Mouse (Mus musculus) heart, embryonic 10.5 days (tissue): ENCODE results near the gene Cd40. TPM values are rescaled to one million over a fixed set of nuclear protein-coding genes. Genes with fewer than 3 reads are reported as not detected.

Experiments used
- polyA plus RNA-seq: library from polyadenylated mRNA; unstranded; fragments of >200 nt; fragmentation: Nextera tagmentation; extraction: Ambion mirVana; gene quantifications from 2 replicates; pipeline ENCODE4 v1.2.1, GENCODE M21; 2016

Gene Cd40
- polyA plus RNA-seq, 1 experiment from 2014 or later, result 11.9 TPM

Other genes starting within 250 kb of the Cd40 start
- gene Zswim1, start 232.9 kb upstream of the Cd40 start, polyA plus RNA-seq, result 13.7 and 14.3 TPM in 2 replicates
- gene Spata25, start 227.1 kb upstream of the Cd40 start, polyA plus RNA-seq, result 0.38 TPM in 1 of 2 replicates, not detected in the other
- gene Ctsa, start 222.8 kb upstream of the Cd40 start, polyA plus RNA-seq, result 138 and 149 TPM in 2 replicates
- gene Neurl2, start 222.2 kb upstream of the Cd40 start, polyA plus RNA-seq, result 28.2 and 55.0 TPM in 2 replicates
- 8.1 and 12.6 TPM in 2 replicates for gene Pltp, start 197.9 kb upstream of the Cd40 start, polyA plus RNA-seq
- 57.9 and 61.5 TPM in 2 replicates for gene Pcif1, start 176.3 kb upstream of the Cd40 start, polyA plus RNA-seq
- gene Zfp335, start 143.9 kb upstream of the Cd40 start, polyA plus RNA-seq, result 12.6 and 13.5 TPM in 2 replicates
- 0.53 and 1.1 TPM in 2 replicates for gene Mmp9, start 114.8 kb upstream of the Cd40 start, polyA plus RNA-seq
- gene Slc12a5, start 94.8 kb upstream of the Cd40 start, polyA plus RNA-seq, result 0.74 and 0.92 TPM in 2 replicates
- gene Ncoa5, start 20.8 kb upstream of the Cd40 start, polyA plus RNA-seq, result 52.8 and 64.2 TPM in 2 replicates
- not detected in 2 replicates for gene 1700025C18Rik, start 35.1 kb downstream of the Cd40 start, polyA plus RNA-seq
- gene Cdh22, start 179.2 kb downstream of the Cd40 start, polyA plus RNA-seq, result 0.04 and 0.12 TPM in 2 replicates
- gene Slc35c2, start 232.2 kb downstream of the Cd40 start, polyA plus RNA-seq, result 57.3 and 61.9 TPM in 2 replicates